Mouse (Mus musculus): ENCODE results near the gene Rrp8.
"Not testable (repeated sequence)": the region's sequence is repeated elsewhere in the genome, so short reads cannot be mapped to it uniquely, and the experiment has no call there.

- not testable (repeated sequence) for TF ChIP-seq CTCF, EP300 (IDR thresholded peaks at IDR 0.05; ENCODE audit: low read depth)
These were observed 6.2 kb upstream of the Rrp8 start for GRCm38 (mm10) chr7:105743246-105743925.
